Mouse (Mus musculus) CH12.LX (cell line): ENCODE measurements around the gene Nrxn3. TPM values are rescaled to one million over a fixed set of nuclear protein-coding genes. Genes with fewer than 3 reads are reported as not detected.

Source experiments
- DNase-seq: peaks from one replicate; pipeline ENCODE4 v3.0.0-alpha.2; 2013; ENCODE audit errors: extremely low read depth
- H3K27ac ChIP-seq: 2 replicates; pipeline ENCODE4 v1.5.1; 2012; ENCODE audit warnings: low read depth, mild to moderate bottlenecking, control low read depth, moderate library complexity; ENCODE audit not compliant: insufficient read depth
- H3K27me3 ChIP-seq: replicated peaks from 2 replicates; pipeline ENCODE3; 2012; ENCODE audit warnings: inconsistent platforms
- H3K36me3 ChIP-seq, 2 experiments: replicated peaks in 1 of 2; 2 replicates each; pipeline versions ENCODE3 to v1.6.1; 2012; ENCODE audit warnings: inconsistent platforms in 1 of 2, low read length in 1 of 2, mild to moderate bottlenecking in 1 of 2, mixed read lengths in 1 of 2, moderate library complexity in 1 of 2; ENCODE audit not compliant: control insufficient read depth in 1 of 2, insufficient read depth in 1 of 2
- H3K4me1 ChIP-seq, 2 experiments: 2 replicates each; pipeline ENCODE4 v1.6.1; 2012; ENCODE audit warnings: inconsistent platforms in 1 of 2, moderate library complexity in 1 of 2; ENCODE audit not compliant: insufficient read depth in 2 of 2, control insufficient read depth in 1 of 2
- H3K4me2 ChIP-seq: 2 replicates; pipeline ENCODE4 v1.6.1; 2012; ENCODE audit warnings: low read depth, mild to moderate bottlenecking, control low read depth; ENCODE audit not compliant: poor library complexity, insufficient read depth, severe bottlenecking
- H3K4me3 ChIP-seq, 3 experiments: fragments of 150-350 bp in 1 of 3; sonication (generic) in 1 of 3; replicated peaks in 1 of 3; 2 replicates each; pipeline versions ENCODE3 to v1.5.1; 2011 to 2012; ENCODE audit warnings: low read depth in 2 of 3, low read length in 2 of 3, mild to moderate bottlenecking in 2 of 3, moderate library complexity in 2 of 3, control low read depth in 1 of 3, improper control_type of control experiment in 1 of 3, inconsistent platforms in 1 of 3, mixed read lengths in 1 of 3; ENCODE audit not compliant: poor library complexity in 1 of 3
- H3K79me2 ChIP-seq: replicated peaks from 2 replicates; pipeline ENCODE4 v1.6.1; 2012; ENCODE audit warnings: mild to moderate bottlenecking, moderate library complexity; ENCODE audit not compliant: control insufficient read depth, poor library complexity, insufficient read depth, severe bottlenecking; ENCODE audit errors: extremely low read depth
- H3K9ac ChIP-seq: 2 replicates; pipeline ENCODE4 v1.6.1; 2012; ENCODE audit warnings: low read depth, mild to moderate bottlenecking, control low read depth, moderate library complexity; ENCODE audit not compliant: insufficient read depth
- H3K9me3 ChIP-seq: replicated peaks from 2 replicates; pipeline ENCODE3; 2012; ENCODE audit warnings: low read length, inconsistent platforms, mixed read lengths
- BHLHE40 ChIP-seq: IDR thresholded peaks from 2 replicates; pipeline ENCODE4 v1.6.1; 2011; ENCODE audit warnings: mild to moderate bottlenecking, low read depth, low read length, improper control_type of control experiment
- CHD2 ChIP-seq: IDR thresholded peaks from 2 replicates; pipeline ENCODE4 v1.6.1; 2011; ENCODE audit warnings: low read length, improper control_type of control experiment
- E2F4 ChIP-seq: IDR thresholded peaks from 2 replicates; pipeline ENCODE4 v1.6.1; 2011; ENCODE audit warnings: low read depth, low read length, improper control_type of control experiment; ENCODE audit not compliant: insufficient replicate concordance
- ELF1 ChIP-seq: IDR thresholded peaks from 2 replicates; pipeline ENCODE4 v1.6.1; 2014; ENCODE audit warnings: low read depth, mild to moderate bottlenecking, inconsistent platforms, low read length, improper control_type of control experiment
- EP300 ChIP-seq: IDR thresholded peaks from 2 replicates; pipeline ENCODE4 v1.6.1; 2011; ENCODE audit warnings: low read length, improper control_type of control experiment
- ETS1 ChIP-seq: conservative IDR thresholded peaks from 2 replicates; pipeline ENCODE4 v1.6.1; 2012; ENCODE audit warnings: low read depth, mild to moderate bottlenecking, inconsistent platforms, low read length, improper control_type of control experiment, moderate library complexity
- IRF4 ChIP-seq: IDR thresholded peaks from 2 replicates; pipeline ENCODE4 v1.6.1; 2014; ENCODE audit warnings: low read depth, mild to moderate bottlenecking, inconsistent platforms, low read length, improper control_type of control experiment
- MAX ChIP-seq: IDR thresholded peaks from 2 replicates; pipeline ENCODE4 v1.6.1; 2011; ENCODE audit warnings: low read length, improper control_type of control experiment
- MAZ ChIP-seq: IDR thresholded peaks from 2 replicates; pipeline ENCODE4 v1.6.1; 2012; ENCODE audit warnings: low read depth, mild to moderate bottlenecking, inconsistent platforms, low read length, improper control_type of control experiment, moderate library complexity
- MYC ChIP-seq: IDR thresholded peaks from 2 replicates; pipeline ENCODE4 v1.6.1; 2011; ENCODE audit warnings: low read depth, mild to moderate bottlenecking, improper control_type of control experiment, low read length
- NRF1 ChIP-seq: IDR thresholded peaks from 2 replicates; pipeline ENCODE4 v1.6.1; 2014; ENCODE audit warnings: low read depth, mild to moderate bottlenecking, inconsistent platforms, low read length, improper control_type of control experiment, moderate library complexity
- POLR2AphosphoS2 ChIP-seq: IDR thresholded peaks from 2 replicates; pipeline ENCODE4 v1.6.1; 2011; ENCODE audit warnings: low read depth, low read length, improper control_type of control experiment
- RCOR1 ChIP-seq: conservative IDR thresholded peaks from 2 replicates; pipeline ENCODE4 v1.6.1; 2012; ENCODE audit warnings: low read depth, mild to moderate bottlenecking, inconsistent platforms, low read length, improper control_type of control experiment
- SIN3A ChIP-seq: IDR thresholded peaks from 2 replicates; pipeline ENCODE4 v1.6.1; 2012; ENCODE audit warnings: low read length, improper control_type of control experiment, inconsistent platforms
- SMC3 ChIP-seq: IDR thresholded peaks from 2 replicates; pipeline ENCODE4 v1.6.1; 2011; ENCODE audit warnings: low read depth, low read length, improper control_type of control experiment
- TBP ChIP-seq: conservative IDR thresholded peaks from 2 replicates; pipeline ENCODE4 v1.6.1; 2011; ENCODE audit warnings: low read depth, low read length, improper control_type of control experiment
- USF1 ChIP-seq: IDR thresholded peaks from 2 replicates; pipeline ENCODE4 v1.6.1; 2014; ENCODE audit warnings: low read depth, mild to moderate bottlenecking, inconsistent platforms, low read length, improper control_type of control experiment
- USF2 ChIP-seq: conservative IDR thresholded peaks from 2 replicates; pipeline ENCODE4 v1.6.1; 2011; ENCODE audit warnings: low read depth, low read length, improper control_type of control experiment
- ZC3H11A ChIP-seq: IDR thresholded peaks from 2 replicates; pipeline ENCODE4 v1.6.1; 2012; ENCODE audit warnings: low read depth, mild to moderate bottlenecking, inconsistent platforms, low read length, improper control_type of control experiment
- ZKSCAN1 ChIP-seq: IDR thresholded peaks from 2 replicates; pipeline ENCODE4 v1.6.1; 2012; ENCODE audit warnings: low read depth, inconsistent platforms, low read length, improper control_type of control experiment, borderline replicate concordance
- ZMIZ1 ChIP-seq: IDR thresholded peaks from 2 replicates; pipeline ENCODE4 v1.6.1; 2012; ENCODE audit warnings: low read depth, mild to moderate bottlenecking, inconsistent platforms, low read length, improper control_type of control experiment
- dilution Hi-C: fragments of 300-500 bp; cut with MboI; formaldehyde crosslinking; loops from 2 replicates; pipeline ENCODE4 v1.14.3; 2020; ENCODE audit warnings: low sequenced_read_pairs; ENCODE audit not compliant: extremely low pct_unique_long_range_greater_than_20kb, extremely low pct_ligation_motif_present
- in situ Hi-C: fragments of 300-500 bp; cut with MboI; formaldehyde crosslinking; loops from 3 replicates; pipeline ENCODE4 v1.14.3; 2019; ENCODE audit warnings: low sequenced_read_pairs, low pct_ligation_motif_present, low pct_unique_long_range_greater_than_20kb, mixed read lengths
- polyA plus RNA-seq: library from polyadenylated mRNA; unstranded; fragments of >175 nt; gene quantifications from 2 replicates; pipeline ENCODE4 v1.2.1, GENCODE M21; 2012; ENCODE audit warnings: low read depth; ENCODE audit not compliant: insufficient read length
- total RNA-seq, 2 experiments: library from RNA; depleted of rRNA; stranded (reverse); fragments of 300-350 nt in 1 of 2; fragments of >200 nt in 1 of 2; gene quantifications; 2 replicates each; pipeline ENCODE4 v1.2.3; 2012 to 2014

Gene Nrxn3
- total and polyA plus RNA-seq, 3 experiments = 0.04 to 0.17 (median 0.09) TPM

DNA sequence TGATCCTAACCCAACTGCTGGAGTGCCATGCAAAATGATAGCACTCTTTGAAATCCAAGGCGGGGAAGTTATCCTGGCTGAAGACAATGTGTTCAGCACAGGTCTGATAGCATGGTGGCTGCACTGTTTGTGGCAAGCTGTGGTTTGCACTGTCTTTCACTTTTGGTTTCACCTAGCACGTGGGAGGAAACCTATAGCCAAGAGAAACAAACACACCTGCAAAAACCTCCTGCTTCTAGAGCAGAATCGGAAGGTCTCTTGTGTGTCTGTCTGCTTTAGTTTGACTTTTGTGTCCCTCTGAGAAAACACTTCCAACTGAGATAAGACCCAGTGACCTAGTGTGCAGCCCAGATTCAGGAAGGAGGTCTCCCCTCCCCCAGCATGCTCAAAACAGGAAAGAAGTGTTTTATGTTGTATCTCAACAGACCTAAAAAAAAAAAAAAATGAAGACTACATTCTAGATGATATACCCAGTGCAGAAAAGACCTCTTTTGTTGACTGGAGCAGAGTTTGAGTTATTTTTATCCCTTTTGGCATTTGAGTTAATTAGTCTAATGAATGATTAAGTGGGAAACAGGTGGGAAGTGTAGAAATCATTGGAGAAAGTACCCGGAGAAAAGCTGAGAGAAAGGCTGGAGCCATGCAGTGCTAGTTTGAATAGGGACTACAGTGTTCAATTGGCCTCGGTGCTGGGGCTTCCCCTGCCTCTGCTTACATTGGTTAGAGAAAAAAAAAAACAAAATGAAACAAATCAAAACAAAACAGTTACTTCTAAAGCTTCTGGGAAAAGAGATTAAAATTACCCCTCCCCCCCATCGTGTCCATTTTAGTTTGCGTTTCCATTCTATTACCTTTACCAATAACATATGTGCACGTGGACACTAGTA, 996.8 kb downstream of the Nrxn3 start:
- in situ Hi-C loops = no loop called here
- H3K36me3 ChIP-seq = no peaks in the 10 kb centered on the region
- dilution Hi-C loops = no loop called here
- no peaks in the 10 kb centered on the region for H3K79me2 ChIP-seq
- peak; percentile 60 for DNase-seq
- H3K9ac ChIP-seq = no peak overlapping the region
- TF ChIP-seq MAZ (no peak), MAX (peak; percentile 16; the same call in 1 of the 2 replicates), ETS1 (peak; percentile 37; the same call in 1 of the 2 replicates)
- H3K4me3 ChIP-seq = no peak overlapping the region
- H3K9me3 ChIP-seq = no peaks in the 10 kb centered on the region
- H3K4me1 ChIP-seq = peaks cover 0 to 15% of the 10 kb centered on the region in 2 experiments; a peak in 2 of 4 replicates
- peak overlapping the region; percentile 21; the same call in 1 of the 2 replicates for H3K4me2 ChIP-seq
- no peaks in the 10 kb centered on the region for H3K27me3 ChIP-seq
- no peak overlapping the region for H3K27ac ChIP-seq

DNA sequence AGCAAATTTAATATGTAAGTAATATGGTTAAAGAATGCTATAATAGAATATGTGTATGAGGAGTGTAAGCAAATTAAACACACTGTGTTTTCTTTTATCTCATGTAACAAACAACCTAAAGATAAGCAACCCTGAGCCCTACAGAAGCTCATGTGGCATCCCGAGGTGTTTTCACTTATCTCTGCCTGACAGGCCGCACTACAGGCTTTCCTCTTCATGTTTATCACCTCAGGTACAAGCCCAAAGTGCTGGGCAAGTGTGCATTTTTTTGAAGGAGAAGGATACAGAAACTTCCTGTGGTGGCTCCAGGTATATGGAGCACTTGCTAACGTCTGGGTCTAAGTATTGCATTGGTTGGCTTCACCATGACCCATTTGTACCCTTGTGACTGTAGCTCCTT, 998.3 kb downstream of the Nrxn3 start:
- Histone ChIP-seq H3K4me1 (peaks cover 0 to 15% of the 10 kb centered on the region in 2 experiments; a peak in 2 of 4 replicates), H3K79me2 (no peaks in the 10 kb centered on the region), H3K9me3 (no peaks in the 10 kb centered on the region), H3K27ac (no peak overlapping the region), H3K4me3 (no peak overlapping the region), H3K9ac (no peak overlapping the region), H3K4me2 (no peak overlapping the region), H3K36me3 (no peaks in the 10 kb centered on the region), H3K27me3 (no peaks in the 10 kb centered on the region)
- TF ChIP-seq ZMIZ1 = no peak
- no peak for TF ChIP-seq ZKSCAN1
- no peak for TF ChIP-seq TBP
- no peak for TF ChIP-seq SMC3
- TF ChIP-seq EP300 = no peak
- TF ChIP-seq USF1 = no peak
- no peak for TF ChIP-seq POLR2AphosphoS2
- no peak for TF ChIP-seq BHLHE40
- no peak for TF ChIP-seq CHD2
- TF ChIP-seq ETS1 = no peak
- TF ChIP-seq NRF1 = no peak
- no peak for TF ChIP-seq ZC3H11A
- no peak for TF ChIP-seq USF2
- TF ChIP-seq IRF4 = no peak
- no peak for TF ChIP-seq E2F4
- no peak for TF ChIP-seq MAZ
- no peak for TF ChIP-seq RCOR1
- no peak for TF ChIP-seq ELF1
- no peak for TF ChIP-seq SIN3A
- no peak for TF ChIP-seq MYC
- DNase-seq = no peak
- dilution Hi-C loops = no loop called here
- in situ Hi-C loops = no loop called here
